Mouse (Mus musculus): ENCODE results near the gene Katnb1. TPM values are rescaled to one million over a fixed set of nuclear protein-coding genes. Genes with fewer than 3 reads are reported as not detected.
A peak's percentile ranks its signal among the peaks of the same experiment; 100 is the strongest.

Gene Katnb1
- 16.5 and 19.0 TPM in 2 replicates for polyA plus RNA-seq (2012; rRNA removed)

DNA sequence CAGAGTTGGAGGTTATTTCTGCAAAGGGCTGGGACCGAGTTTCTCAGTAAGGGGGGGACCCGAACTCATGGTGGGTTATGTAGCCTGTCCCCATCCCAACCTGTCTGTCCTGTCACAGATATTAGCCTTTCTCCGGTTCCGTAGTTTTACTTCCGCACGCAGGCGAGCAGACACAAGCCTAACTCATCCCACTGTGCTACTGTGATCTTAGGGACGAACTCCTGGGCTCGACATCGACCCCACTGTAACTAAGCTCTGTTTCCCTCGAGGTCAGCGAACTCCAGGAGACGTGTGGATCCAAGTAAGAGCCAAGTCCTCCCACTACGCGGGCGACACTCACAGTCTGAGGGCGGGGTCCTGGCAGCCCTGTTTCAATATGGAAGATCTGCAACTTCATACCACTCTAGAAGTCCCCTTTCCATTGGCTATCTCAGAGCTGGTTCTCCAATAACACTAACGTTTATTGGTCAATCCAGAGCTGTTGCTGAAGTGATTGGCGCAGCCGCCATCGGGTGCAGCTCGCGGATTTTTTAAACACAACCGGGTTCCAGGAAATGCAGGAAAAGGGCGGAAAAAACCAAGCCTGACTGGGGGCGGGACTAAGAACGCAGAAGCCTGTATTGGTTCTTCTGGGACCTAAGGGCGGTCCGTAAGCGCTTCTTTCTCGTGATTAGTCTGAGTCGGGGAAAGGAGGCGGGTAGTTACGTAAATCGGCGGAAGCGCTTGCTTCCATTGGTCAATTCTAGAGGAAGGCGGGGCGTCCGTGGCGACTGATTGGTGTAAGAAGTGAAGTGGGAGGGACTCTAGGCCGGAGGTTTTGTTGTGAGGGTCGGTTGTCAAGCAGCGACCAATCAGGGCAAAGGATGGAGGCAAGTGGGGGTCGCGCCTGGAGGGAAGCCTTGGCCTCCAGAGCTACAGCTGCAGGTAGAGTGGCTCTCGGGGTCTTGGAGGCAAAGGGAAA lies at the start of gene Katnb1:
Gene Katnb1 (plus strand): TSS at position 806 of the 961 bp plus-strand sequence.
- peak; percentile 94 for DNase-seq (ENCODE audit: low read depth, low spot score)
- WGBS: under 1% methylated on average over 47 of the region's 47 CpGs

- 48% methylated on average over 7 of the region's 7 CpGs for WGBS
- DNase-seq (ENCODE audit: low read depth, low spot score): no peak
These were observed 43.7 kb upstream of the Katnb1 start for GRCm38 (mm10) chr8:95037106-95037925.

DNA sequence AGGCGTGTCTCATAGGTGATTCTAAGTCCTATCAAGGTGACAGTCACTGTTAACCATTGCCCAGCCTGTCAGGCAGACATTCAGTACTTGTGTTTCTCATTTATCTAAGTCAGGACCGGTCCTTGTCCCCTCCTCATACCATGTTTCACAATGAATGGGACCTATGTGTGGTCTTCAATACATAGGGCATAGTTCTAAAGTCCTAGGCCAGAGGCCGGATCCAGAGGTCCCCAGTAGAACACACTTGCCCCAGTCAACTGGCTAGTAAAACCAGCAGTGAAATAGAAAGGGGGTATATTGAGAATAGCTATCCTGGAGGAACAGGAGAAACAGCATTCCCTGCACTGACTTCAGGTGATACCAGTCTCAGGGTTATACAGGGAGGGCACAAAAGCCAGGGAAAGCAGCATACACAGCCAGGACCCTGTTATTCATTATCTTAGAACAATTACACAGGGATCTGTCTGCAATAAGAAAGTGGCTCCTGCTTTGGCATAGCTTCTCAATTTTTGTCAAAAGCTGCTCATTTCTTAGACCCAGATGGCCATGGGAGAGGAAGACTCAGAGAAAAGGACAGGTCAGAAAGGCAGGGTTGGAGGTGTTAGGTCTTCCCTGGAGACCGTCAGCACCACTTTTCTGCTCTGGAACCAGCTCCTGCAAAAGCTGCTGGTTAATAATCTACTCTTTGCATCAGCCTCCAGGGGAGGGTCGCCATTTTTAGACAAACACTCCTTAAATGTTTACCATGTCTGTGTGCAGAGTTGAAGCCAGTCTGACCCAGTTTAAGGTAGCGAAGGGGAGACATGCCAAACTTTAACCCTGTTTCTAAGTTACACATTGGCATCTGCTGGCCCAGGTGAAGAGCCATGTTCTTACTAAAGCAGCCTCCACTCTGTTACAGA lies 38.9 kb upstream of the Katnb1 start:
- WGBS: 41% methylated on average over 6 of the region's 6 CpGs
- DNase-seq (ENCODE audit: low read depth, low spot score): no peak

GRCm38 (mm10) chr8:95044811-95045210 lies 36.2 kb upstream of the Katnb1 start:
- no peak for DNase-seq (ENCODE audit: low read depth, low spot score)
- WGBS: 60% methylated on average over 4 of the region's 4 CpGs

DNA sequence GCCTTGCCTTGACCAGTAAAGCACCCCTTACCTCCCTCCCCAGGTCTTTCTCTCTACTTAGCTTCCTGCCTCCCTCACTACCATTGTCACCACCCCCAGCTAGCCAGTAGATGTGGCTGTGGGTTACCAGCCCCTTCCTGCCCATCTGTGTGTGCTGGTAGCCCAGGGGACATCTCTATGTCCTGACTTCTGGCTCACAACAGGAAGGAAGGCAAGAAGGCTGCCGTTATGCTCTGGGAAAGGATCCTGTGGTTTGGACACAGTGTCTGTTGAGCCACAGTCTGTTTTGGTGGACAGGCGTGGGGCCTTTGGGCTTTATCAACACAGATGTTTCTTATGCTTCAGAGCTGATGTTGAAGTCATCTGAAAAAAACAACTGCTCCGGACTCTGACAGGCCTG lies 34.0 kb upstream of the Katnb1 start:
- no peak for DNase-seq (ENCODE audit: low read depth, low spot score)
- WGBS: 63% methylated on average over 3 of the region's 3 CpGs

DNA sequence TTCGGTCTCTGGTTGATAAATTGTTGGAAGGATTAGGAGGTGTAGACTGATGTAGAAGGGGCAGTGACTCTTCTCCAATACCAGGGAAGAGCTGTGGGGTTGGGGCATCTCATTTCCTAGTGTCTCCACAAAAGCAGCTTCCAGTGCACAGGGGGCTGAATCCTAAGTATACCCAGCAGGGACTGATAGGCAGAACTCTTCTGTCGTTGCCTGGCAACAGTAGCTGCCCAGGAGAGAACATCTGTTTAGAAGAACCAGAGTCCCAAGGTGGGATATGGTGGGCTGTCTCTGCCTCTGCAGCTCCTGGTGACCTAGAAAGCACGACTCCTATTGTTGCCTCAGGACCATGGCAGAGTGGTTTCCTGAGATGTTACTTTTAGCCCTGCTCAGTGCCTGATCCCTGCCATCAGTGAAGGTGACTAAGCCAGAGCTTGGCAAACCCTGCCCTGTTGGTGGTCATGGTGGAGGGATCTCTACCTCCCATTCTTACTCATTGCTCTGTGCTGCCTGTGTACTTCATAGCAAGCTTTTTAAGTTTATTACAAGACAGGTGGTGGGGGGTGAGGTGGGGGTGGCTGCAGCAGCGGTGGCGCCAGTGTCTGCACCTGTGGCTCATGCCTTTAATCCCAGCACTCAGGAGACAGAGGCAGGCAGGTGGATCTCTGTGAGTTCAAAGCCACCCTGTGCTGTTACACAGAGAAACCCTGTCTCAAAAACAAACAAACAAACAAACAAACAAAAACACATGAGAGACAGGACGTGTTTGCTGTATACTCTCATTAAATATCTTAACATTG lies 32.9 kb upstream of the Katnb1 start:
- WGBS: 66% methylated on average over 6 of the region's 6 CpGs
- DNase-seq (ENCODE audit: low read depth, low spot score): no peak

GRCm38 (mm10) chr8:95049636-95050035 lies 31.4 kb upstream of the Katnb1 start:
- no peak for DNase-seq (ENCODE audit: low read depth, low spot score)
- 30% methylated on average over 2 of the region's 2 CpGs for WGBS

GRCm38 (mm10) chr8:95054438-95054837 lies 26.5 kb upstream of the Katnb1 start:
- WGBS: 46% methylated on average over 6 of the region's 6 CpGs
- no peak for DNase-seq (ENCODE audit: low read depth, low spot score)

GRCm38 (mm10) chr8:95054927-95055510 lies 26.0 kb upstream of the Katnb1 start, which contains the start of gene Drc7:
TSS of gene Drc7 (plus strand) at chr8:95055103.
- DNase-seq (ENCODE audit: low read depth, low spot score): no peak

GRCm38 (mm10) chr8:95056414-95056813 lies 24.6 kb upstream of the Katnb1 start:
- WGBS: 67% methylated on average over 5 of the region's 5 CpGs

More at GRCm38 (mm10) chr8:95054927-95055510, 26.0 kb upstream of the Katnb1 start, which contains the start of gene Drc7:
- WGBS: 27% methylated on average over 2 of the region's 2 CpGs

GRCm38 (mm10) chr8:95058661-95059060 lies 22.3 kb upstream of the Katnb1 start:
- WGBS: 74% methylated on average over 6 of the region's 6 CpGs
- DNase-seq (ENCODE audit: low read depth, low spot score): no peak

More at GRCm38 (mm10) chr8:95056414-95056813, 24.6 kb upstream of the Katnb1 start:
- DNase-seq (ENCODE audit: low read depth, low spot score): no peak

- DNase-seq (ENCODE audit: low read depth, low spot score): no peak
These were observed 21.0 kb upstream of the Katnb1 start for GRCm38 (mm10) chr8:95059812-95060533.

GRCm38 (mm10) chr8:95064531-95064930 lies 16.5 kb upstream of the Katnb1 start:
- 80% methylated on average over 2 of the region's 2 CpGs for WGBS
- DNase-seq (ENCODE audit: low read depth, low spot score): no peak

More at GRCm38 (mm10) chr8:95059812-95060533, 21.0 kb upstream of the Katnb1 start:
- 49% methylated on average over 6 of the region's 6 CpGs for WGBS

- 35% methylated on average over 3 of the region's 3 CpGs for WGBS
- DNase-seq (ENCODE audit: low read depth, low spot score): peak; percentile 38
These were observed 13.4 kb upstream of the Katnb1 start for GRCm38 (mm10) chr8:95067582-95067981.

DNA sequence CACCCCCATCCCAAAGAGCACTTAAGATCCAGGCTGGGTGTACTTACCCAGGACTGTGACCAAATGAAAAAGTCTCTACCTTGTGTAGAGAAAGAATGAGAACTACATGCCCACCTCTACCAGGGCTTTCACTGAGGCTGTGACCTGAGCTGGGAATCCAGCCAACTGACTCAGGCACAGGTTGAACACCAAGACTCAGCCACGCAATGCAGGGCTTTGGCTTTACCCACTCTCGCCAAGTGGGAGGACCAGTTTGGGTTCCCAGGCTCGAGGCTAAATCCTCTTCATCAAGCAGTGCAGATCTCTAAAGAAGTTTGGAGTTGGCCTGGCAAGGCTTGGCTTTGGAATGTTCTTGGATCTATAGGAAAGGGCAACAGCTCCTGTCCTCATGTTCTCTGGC lies 5.5 kb upstream of the Katnb1 start:
- 54% methylated on average over 3 of the region's 3 CpGs for WGBS
- DNase-seq (ENCODE audit: low read depth, low spot score): no peak

DNA sequence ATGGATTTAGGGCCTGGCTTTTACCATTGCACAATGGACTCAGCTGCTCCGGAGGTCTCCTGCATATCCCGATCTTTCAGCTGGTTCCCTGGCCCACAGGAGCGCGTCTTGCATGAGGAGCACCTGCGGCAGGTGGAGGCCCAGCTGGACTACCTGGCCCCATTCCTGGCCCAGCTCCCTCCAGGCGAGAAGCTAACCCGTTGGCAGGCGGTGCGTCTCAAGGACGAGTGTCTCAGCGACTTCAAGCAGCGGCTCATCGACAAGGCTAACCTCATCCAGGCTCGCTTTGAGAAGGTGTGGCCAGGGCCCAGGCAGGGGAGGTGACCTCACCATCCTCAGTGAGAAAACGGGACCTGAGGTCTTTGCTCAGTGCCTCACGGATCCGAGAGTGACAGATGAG lies 4.8 kb upstream of the Katnb1 start:
- 59% methylated on average over 17 of the region's 17 CpGs for WGBS

DNA sequence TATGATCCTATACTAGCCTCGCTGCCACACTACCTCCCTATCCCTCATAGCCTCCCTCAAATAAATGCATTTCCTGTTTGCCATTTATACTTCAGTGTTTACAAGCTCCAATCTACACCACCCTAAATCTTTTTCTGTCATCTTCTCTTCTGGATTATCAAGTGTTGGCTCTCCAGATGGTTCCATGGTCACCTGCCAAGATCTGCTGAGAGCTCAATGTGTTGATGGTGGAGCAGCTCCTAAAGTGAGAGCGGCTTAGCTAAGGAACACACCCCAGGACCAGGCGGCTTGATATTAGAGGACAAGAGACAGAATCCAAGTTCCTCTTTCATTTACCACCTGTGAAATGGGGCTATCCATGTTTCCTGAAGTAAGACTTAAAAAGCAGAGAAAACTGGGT lies 2.9 kb upstream of the Katnb1 start:
- DNase-seq (ENCODE audit: low read depth, low spot score): no peak
- 60% methylated on average over 3 of the region's 3 CpGs for WGBS

More for the DNA sequence above, 4.8 kb upstream of the Katnb1 start:
- no peak for DNase-seq (ENCODE audit: low read depth, low spot score)

Data from large intestine, adult 2 months (tissue).